Mouse (Mus musculus): Measurements from ENCODE around the gene Itpr2. TPM values are rescaled to one million over a fixed set of nuclear protein-coding genes. Genes with fewer than 3 reads are reported as not detected.

The Itpr2 gene
- polyA plus RNA-seq, 1 experiment from 2014 or later = 7.6 TPM

GRCm38 (mm10) chr6:146341934-146342333 is 160.1 kb downstream of the Itpr2 start:
- Histone ChIP-seq H3K4me1 (replicated peaks; ENCODE audit: control insufficient read depth, insufficient read depth, low read length) (peaks cover 9% of the 10 kb centered on the region), H3K4me3 (ENCODE audit: low read depth, low read length) (no peak overlapping the region), H3K27me3 (replicated peaks; ENCODE audit: control insufficient read depth, insufficient read depth, low read length) (no peaks in the 10 kb centered on the region), H3K9me3 (ENCODE audit: control insufficient read depth, low read length) (no peaks in the 10 kb centered on the region), H3K27ac (ENCODE audit: low read depth) (no peak overlapping the region), H3K4me2 (ENCODE audit: low read length) (no peak overlapping the region), H3K9ac (ENCODE audit: low read length) (no peak overlapping the region), H3K36me3 (ENCODE audit: control insufficient read depth, insufficient read depth, low read length) (no peaks in the 10 kb centered on the region)
- 84% methylated on average over 3 of the region's 3 CpGs for WGBS
- no peak for DNase-seq (ENCODE audit: low spot score)
- no peak for ATAC-seq (replicated peaks; ENCODE audit: low FRiP score, low TSS enrichment, low read depth)

GRCm38 (mm10) chr6:146341413-146341812 is 160.6 kb downstream of the Itpr2 start:
- no peaks in the 10 kb centered on the region for H3K27me3 ChIP-seq (replicated peaks; ENCODE audit: control insufficient read depth, insufficient read depth, low read length)
- no peak overlapping the region for H3K4me2 ChIP-seq (ENCODE audit: low read length)
- WGBS = 88% methylated on average over 3 of the region's 3 CpGs
- H3K36me3 ChIP-seq (ENCODE audit: control insufficient read depth, insufficient read depth, low read length) = no peaks in the 10 kb centered on the region
- ATAC-seq (replicated peaks; ENCODE audit: low FRiP score, low TSS enrichment, low read depth) = no peak
- no peak overlapping the region for H3K27ac ChIP-seq (ENCODE audit: low read depth)
- DNase-seq (ENCODE audit: low spot score) = no peak
- no peak overlapping the region for H3K9ac ChIP-seq (ENCODE audit: low read length)
- no peak overlapping the region for H3K4me3 ChIP-seq (ENCODE audit: low read depth, low read length)
- no peaks in the 10 kb centered on the region for H3K9me3 ChIP-seq (ENCODE audit: control insufficient read depth, low read length)
- peaks cover 9% of the 10 kb centered on the region for H3K4me1 ChIP-seq (replicated peaks; ENCODE audit: control insufficient read depth, insufficient read depth, low read length)

DNA sequence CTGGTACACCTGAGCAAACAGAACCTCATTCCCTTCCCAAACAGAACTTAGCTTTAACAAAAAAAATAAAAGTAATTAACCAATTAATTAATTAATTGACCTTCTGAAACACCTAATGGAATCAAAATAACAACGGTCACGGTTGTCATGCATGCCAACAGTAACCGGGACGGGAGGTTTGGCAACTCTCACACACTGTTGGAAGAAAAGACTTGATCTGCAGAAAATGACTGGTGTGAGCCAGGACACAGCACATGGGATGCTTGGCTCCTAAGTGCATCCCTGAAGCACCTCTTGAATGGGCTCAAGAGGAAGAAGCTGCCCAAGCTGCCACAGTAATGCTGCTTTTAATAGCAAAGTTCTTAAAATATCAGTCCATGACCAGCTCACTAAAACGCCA is 161.1 kb downstream of the Itpr2 start:
- Histone ChIP-seq H3K27me3 (replicated peaks; ENCODE audit: control insufficient read depth, insufficient read depth, low read length) (no peaks in the 10 kb centered on the region), H3K4me2 (ENCODE audit: low read length) (no peak overlapping the region), H3K4me3 (ENCODE audit: low read depth, low read length) (no peak overlapping the region), H3K27ac (ENCODE audit: low read depth) (no peak overlapping the region), H3K9me3 (ENCODE audit: control insufficient read depth, low read length) (no peaks in the 10 kb centered on the region), H3K9ac (ENCODE audit: low read length) (no peak overlapping the region), H3K4me1 (replicated peaks; ENCODE audit: control insufficient read depth, insufficient read depth, low read length) (peaks cover 9% of the 10 kb centered on the region), H3K36me3 (ENCODE audit: control insufficient read depth, insufficient read depth, low read length) (no peaks in the 10 kb centered on the region)
- 92% methylated on average over 5 of the region's 5 CpGs for WGBS
- no peak for ATAC-seq (replicated peaks; ENCODE audit: low FRiP score, low TSS enrichment, low read depth)
- no peak for DNase-seq (ENCODE audit: low spot score)

- ATAC-seq (replicated peaks; ENCODE audit: low FRiP score, low TSS enrichment, low read depth) (no peak), DNase-seq (ENCODE audit: low spot score) (peak; percentile 69)
- no peak overlapping the region for H3K9ac ChIP-seq (ENCODE audit: low read length)
- no peaks in the 10 kb centered on the region for H3K27me3 ChIP-seq (replicated peaks; ENCODE audit: control insufficient read depth, insufficient read depth, low read length)
- no peaks in the 10 kb centered on the region for H3K9me3 ChIP-seq (ENCODE audit: control insufficient read depth, low read length)
- peaks cover 9% of the 10 kb centered on the region for H3K4me1 ChIP-seq (replicated peaks; ENCODE audit: control insufficient read depth, insufficient read depth, low read length)
- H3K4me3 ChIP-seq (ENCODE audit: low read depth, low read length) = no peak overlapping the region
- 58% methylated on average over 10 of the region's 10 CpGs for WGBS
- H3K36me3 ChIP-seq (ENCODE audit: control insufficient read depth, insufficient read depth, low read length) = no peaks in the 10 kb centered on the region
- no peak overlapping the region for H3K4me2 ChIP-seq (ENCODE audit: low read length)
- H3K27ac ChIP-seq (ENCODE audit: low read depth) = no peak overlapping the region
These were observed 162.2 kb downstream of the Itpr2 start for GRCm38 (mm10) chr6:146339779-146340178.

DNA sequence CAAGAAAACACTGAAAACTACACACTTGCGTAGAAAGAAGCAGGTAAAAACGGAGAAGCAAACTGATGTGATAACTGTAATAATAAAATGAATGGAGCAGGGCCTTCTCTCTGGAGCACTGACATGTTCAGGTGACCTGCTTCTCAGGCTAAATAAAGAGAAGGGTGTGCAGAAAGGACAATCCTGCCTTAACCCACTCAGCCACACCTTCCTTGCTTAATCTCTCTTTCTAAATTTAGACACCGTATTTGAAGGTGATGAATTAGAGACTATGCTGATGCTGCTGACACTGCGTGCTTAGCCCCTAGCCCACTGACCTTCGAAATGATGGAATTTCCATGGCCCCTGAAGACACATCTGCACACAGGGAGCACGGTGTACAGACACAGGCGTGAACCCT is 164.8 kb downstream of the Itpr2 start:
- no peak overlapping the region for H3K4me2 ChIP-seq (ENCODE audit: low read length)
- no peaks in the 10 kb centered on the region for H3K36me3 ChIP-seq (ENCODE audit: control insufficient read depth, insufficient read depth, low read length)
- ATAC-seq (replicated peaks; ENCODE audit: low FRiP score, low TSS enrichment, low read depth) (no peak), DNase-seq (ENCODE audit: low spot score) (no peak)
- 67% methylated on average over 7 of the region's 7 CpGs for WGBS
- no peaks in the 10 kb centered on the region for H3K4me1 ChIP-seq (replicated peaks; ENCODE audit: control insufficient read depth, insufficient read depth, low read length)
- H3K9ac ChIP-seq (ENCODE audit: low read length) = no peak overlapping the region
- H3K9me3 ChIP-seq (ENCODE audit: control insufficient read depth, low read length) = no peaks in the 10 kb centered on the region
- H3K4me3 ChIP-seq (ENCODE audit: low read depth, low read length) = no peak overlapping the region
- H3K27ac ChIP-seq (ENCODE audit: low read depth) = no peak overlapping the region
- no peaks in the 10 kb centered on the region for H3K27me3 ChIP-seq (replicated peaks; ENCODE audit: control insufficient read depth, insufficient read depth, low read length)

- no peak overlapping the region for H3K4me3 ChIP-seq (ENCODE audit: low read depth, low read length)
- no peak overlapping the region for H3K9ac ChIP-seq (ENCODE audit: low read length)
- H3K36me3 ChIP-seq (ENCODE audit: control insufficient read depth, insufficient read depth, low read length) = no peaks in the 10 kb centered on the region
- H3K27ac ChIP-seq (ENCODE audit: low read depth) = no peak overlapping the region
- no peak for DNase-seq (ENCODE audit: low spot score)
- ATAC-seq (replicated peaks; ENCODE audit: low FRiP score, low TSS enrichment, low read depth) = no peak
- H3K9me3 ChIP-seq (ENCODE audit: control insufficient read depth, low read length) = no peaks in the 10 kb centered on the region
- 95% methylated on average over 9 of the region's 9 CpGs for WGBS
- H3K4me1 ChIP-seq (replicated peaks; ENCODE audit: control insufficient read depth, insufficient read depth, low read length) = peaks cover 3% of the 10 kb centered on the region; the same call in 1 of the 2 replicates
- no peak overlapping the region for H3K4me2 ChIP-seq (ENCODE audit: low read length)
- no peaks in the 10 kb centered on the region for H3K27me3 ChIP-seq (replicated peaks; ENCODE audit: control insufficient read depth, insufficient read depth, low read length)
These were observed 166.8 kb downstream of the Itpr2 start for GRCm38 (mm10) chr6:146335191-146335590.

DNA sequence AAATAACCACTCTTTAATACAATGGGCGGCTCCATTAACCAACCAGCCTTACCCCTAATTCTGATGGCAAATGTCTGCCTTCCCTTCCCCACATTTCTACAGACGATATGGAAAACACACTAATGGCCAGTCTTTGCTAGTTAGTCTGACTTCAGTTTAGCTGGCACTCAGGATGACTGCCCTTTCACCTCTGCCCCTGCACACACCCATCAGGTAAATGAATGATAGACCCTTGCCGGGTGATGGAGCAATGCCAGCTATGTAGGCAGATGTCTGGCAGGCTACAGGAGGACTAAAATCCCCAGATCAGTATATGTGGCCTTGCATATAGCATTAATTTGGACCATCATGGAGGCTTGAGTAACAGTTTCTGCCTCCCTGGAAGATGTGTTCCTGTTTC is 168.5 kb downstream of the Itpr2 start:
- peaks cover 3% of the 10 kb centered on the region; the same call in 1 of the 2 replicates for H3K4me1 ChIP-seq (replicated peaks; ENCODE audit: control insufficient read depth, insufficient read depth, low read length)
- H3K9ac ChIP-seq (ENCODE audit: low read length) = no peak overlapping the region
- no peak for ATAC-seq (replicated peaks; ENCODE audit: low FRiP score, low TSS enrichment, low read depth)
- H3K27ac ChIP-seq (ENCODE audit: low read depth) = no peak overlapping the region
- no peaks in the 10 kb centered on the region for H3K9me3 ChIP-seq (ENCODE audit: control insufficient read depth, low read length)
- no peak for DNase-seq (ENCODE audit: low spot score)
- 77% methylated on average over 3 of the region's 3 CpGs for WGBS
- H3K4me2 ChIP-seq (ENCODE audit: low read length) = no peak overlapping the region
- no peak overlapping the region for H3K4me3 ChIP-seq (ENCODE audit: low read depth, low read length)
- H3K36me3 ChIP-seq (ENCODE audit: control insufficient read depth, insufficient read depth, low read length) = no peaks in the 10 kb centered on the region
- no peaks in the 10 kb centered on the region for H3K27me3 ChIP-seq (replicated peaks; ENCODE audit: control insufficient read depth, insufficient read depth, low read length)

DNA sequence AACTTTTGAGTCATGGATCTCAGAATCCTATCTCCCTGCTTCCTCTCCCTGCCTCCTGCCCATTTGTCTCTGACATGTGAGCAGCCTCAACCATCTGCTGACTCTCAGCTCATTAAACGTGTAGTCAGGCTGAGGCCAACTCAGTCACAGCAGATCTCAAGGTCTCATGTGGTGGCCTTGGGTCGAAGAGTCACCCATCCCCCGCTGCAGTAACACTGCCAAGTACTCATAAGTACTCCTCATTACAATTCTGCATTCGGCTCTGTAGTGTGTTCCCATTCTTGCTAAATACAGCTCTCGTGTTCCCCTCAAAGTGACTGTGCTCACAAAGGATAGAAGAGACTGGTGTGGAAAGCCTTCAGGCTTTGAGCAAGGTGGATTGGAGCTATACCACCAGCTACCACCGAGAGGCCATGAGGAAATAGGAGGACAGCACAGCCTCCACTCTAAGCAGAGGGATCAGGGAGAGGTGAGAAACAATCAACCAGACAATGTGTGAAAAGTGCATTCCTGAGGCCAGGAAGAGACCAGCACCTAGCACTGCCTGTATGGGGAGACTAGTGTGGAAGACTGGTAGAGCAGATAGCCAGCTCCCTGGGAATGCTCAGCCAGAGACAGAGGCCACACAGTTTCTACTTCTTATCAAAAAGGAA is 170.9 kb downstream of the Itpr2 start:
- WGBS = 63% methylated on average over 6 of the region's 6 CpGs
- DNase-seq (ENCODE audit: low spot score) (no peak), ATAC-seq (replicated peaks; ENCODE audit: low FRiP score, low TSS enrichment, low read depth) (no peak)
- H3K36me3 ChIP-seq (ENCODE audit: control insufficient read depth, insufficient read depth, low read length) = no peaks in the 10 kb centered on the region
- H3K9ac ChIP-seq (ENCODE audit: low read length) = no peak overlapping the region
- H3K4me2 ChIP-seq (ENCODE audit: low read length) = no peak overlapping the region
- peaks cover 3% of the 10 kb centered on the region; the same call in 1 of the 2 replicates for H3K4me1 ChIP-seq (replicated peaks; ENCODE audit: control insufficient read depth, insufficient read depth, low read length)
- H3K27ac ChIP-seq (ENCODE audit: low read depth) = no peak overlapping the region
- H3K4me3 ChIP-seq (ENCODE audit: low read depth, low read length) = no peak overlapping the region
- H3K9me3 ChIP-seq (ENCODE audit: control insufficient read depth, low read length) = no peaks in the 10 kb centered on the region
- H3K27me3 ChIP-seq (replicated peaks; ENCODE audit: control insufficient read depth, insufficient read depth, low read length) = no peaks in the 10 kb centered on the region

- DNase-seq (ENCODE audit: low spot score) = no peak
- WGBS = 84% methylated on average over 3 of the region's 3 CpGs
- Histone ChIP-seq H3K27ac (ENCODE audit: low read depth) (no peak overlapping the region), H3K27me3 (replicated peaks; ENCODE audit: control insufficient read depth, insufficient read depth, low read length) (no peaks in the 10 kb centered on the region), H3K9me3 (ENCODE audit: control insufficient read depth, low read length) (no peaks in the 10 kb centered on the region), H3K4me1 (replicated peaks; ENCODE audit: control insufficient read depth, insufficient read depth, low read length) (peaks cover 7% of the 10 kb centered on the region; the same call in 1 of the 2 replicates), H3K4me3 (ENCODE audit: low read depth, low read length) (no peak overlapping the region), H3K4me2 (ENCODE audit: low read length) (no peak overlapping the region), H3K36me3 (ENCODE audit: control insufficient read depth, insufficient read depth, low read length) (no peaks in the 10 kb centered on the region), H3K9ac (ENCODE audit: low read length) (no peak overlapping the region)
- ATAC-seq (replicated peaks; ENCODE audit: low FRiP score, low TSS enrichment, low read depth) = no peak
These were observed 172.9 kb downstream of the Itpr2 start for GRCm38 (mm10) chr6:146329079-146329478.

Measured in intestine, embryonic 14.5 days (tissue).